Mouse (Mus musculus) CD8-positive naive resting alpha-beta T cell, adult 57 days (primary cell): Measurements from ENCODE around the gene Cox8c. TPM values are rescaled to one million over a fixed set of nuclear protein-coding genes. Genes with fewer than 3 reads are reported as not detected.

Experiments
- total RNA-seq: library from RNA; stranded (reverse); gene quantifications from one replicate; pipeline ENCODE4 v1.2.4, GENCODE M21; 2023

Gene Cox8c
- total RNA-seq = not detected

DNA sequence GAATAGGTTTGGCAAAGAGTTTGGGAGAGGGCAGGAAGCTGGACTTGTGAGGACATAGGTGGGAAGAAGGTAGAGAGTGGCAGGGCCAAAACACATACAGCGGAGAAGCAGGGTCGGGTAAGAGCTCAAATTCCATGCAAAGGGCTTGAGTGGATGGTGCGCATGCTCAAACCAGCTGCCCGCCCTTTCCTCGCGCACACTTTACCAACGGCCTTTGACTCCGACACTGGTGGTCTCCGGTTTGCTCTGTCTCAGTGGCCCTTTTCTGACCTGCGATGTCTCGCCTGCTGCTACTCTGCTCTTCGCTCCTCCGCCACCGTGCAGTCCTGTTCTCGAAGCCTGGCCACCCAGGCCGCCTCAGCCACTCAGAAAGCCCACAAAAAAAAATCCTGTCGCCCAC lies at the start of gene Cox8c:
Cox8c (plus strand) TSS at position 226 of the 400 bp plus-strand sequence.

GRCm38 (mm10) chr12:102878031-102878823 lies 20.9 kb upstream of the Cox8c start, which contains the start of gene Btbd7:
Btbd7 (minus strand) TSS chr12:102878471.

GRCm38 (mm10) chr12:102948778-102949394 lies 49.8 kb downstream of the Cox8c start, which contains the start of gene Unc79:
Unc79 (plus strand) TSS chr12:102948859.

Other genes with a start within 250 kb of the Cox8c start
- 62.1 TPM for gene Itpk1, start 194.4 kb upstream of the Cox8c start, total RNA-seq
- 7.2 TPM for gene Moap1, start 155.7 kb upstream of the Cox8c start, total RNA-seq
- gene Tmem251, start 155.6 kb upstream of the Cox8c start, total RNA-seq = 15.2 TPM
- gene Gm28051, start 141.6 kb upstream of the Cox8c start, total RNA-seq = not detected
- gene Gon7, start 141.5 kb upstream of the Cox8c start, total RNA-seq = 19.7 TPM
- 21.3 TPM for gene Ubr7, start 141.3 kb upstream of the Cox8c start, total RNA-seq
- gene Gm20604, start 140.6 kb upstream of the Cox8c start, total RNA-seq = 5.6 TPM
- gene Btbd7, start 20.8 kb upstream of the Cox8c start, total RNA-seq = 52.7 TPM
- gene Unc79, start 49.5 kb downstream of the Cox8c start, total RNA-seq = not detected